Mouse (Mus musculus) central nervous system, embryonic 11.5 days (tissue): ENCODE results near the gene Cldn20. TPM values are rescaled to one million over a fixed set of nuclear protein-coding genes. Genes with fewer than 3 reads are reported as not detected.

Source experiments
- polyA plus RNA-seq: library from polyadenylated mRNA; depleted of rRNA; stranded (reverse); fragments of >200 nt; gene quantifications from 2 replicates; pipeline ENCODE4 v1.2.3, GENCODE M21; 2012; rRNA removed

Cldn20 gene
- polyA plus RNA-seq = 0.10 TPM in 1 of 2 replicates, not detected in the other

DNA sequence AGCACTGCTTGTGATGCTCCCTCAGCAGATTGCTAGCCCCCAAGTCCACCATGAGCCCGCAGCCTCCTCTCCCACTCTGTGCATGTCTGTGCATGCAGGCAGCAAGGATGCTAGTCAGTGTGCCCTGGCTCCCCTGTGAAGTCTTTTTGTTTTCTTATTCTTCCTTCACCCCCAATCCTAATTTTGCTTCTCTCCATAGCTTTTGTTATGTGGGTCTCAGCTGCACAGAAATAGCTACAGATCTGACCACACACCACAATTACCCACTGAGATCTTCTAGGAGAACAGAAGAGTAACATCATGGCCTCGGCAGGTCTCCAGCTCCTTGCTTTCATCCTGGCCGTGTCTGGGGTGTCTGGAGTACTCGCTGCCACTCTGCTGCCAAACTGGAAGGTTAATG lies at the start of gene Cldn20:
Cldn20 (plus strand) TSS at position 301 of the 400 bp plus-strand sequence.

DNA sequence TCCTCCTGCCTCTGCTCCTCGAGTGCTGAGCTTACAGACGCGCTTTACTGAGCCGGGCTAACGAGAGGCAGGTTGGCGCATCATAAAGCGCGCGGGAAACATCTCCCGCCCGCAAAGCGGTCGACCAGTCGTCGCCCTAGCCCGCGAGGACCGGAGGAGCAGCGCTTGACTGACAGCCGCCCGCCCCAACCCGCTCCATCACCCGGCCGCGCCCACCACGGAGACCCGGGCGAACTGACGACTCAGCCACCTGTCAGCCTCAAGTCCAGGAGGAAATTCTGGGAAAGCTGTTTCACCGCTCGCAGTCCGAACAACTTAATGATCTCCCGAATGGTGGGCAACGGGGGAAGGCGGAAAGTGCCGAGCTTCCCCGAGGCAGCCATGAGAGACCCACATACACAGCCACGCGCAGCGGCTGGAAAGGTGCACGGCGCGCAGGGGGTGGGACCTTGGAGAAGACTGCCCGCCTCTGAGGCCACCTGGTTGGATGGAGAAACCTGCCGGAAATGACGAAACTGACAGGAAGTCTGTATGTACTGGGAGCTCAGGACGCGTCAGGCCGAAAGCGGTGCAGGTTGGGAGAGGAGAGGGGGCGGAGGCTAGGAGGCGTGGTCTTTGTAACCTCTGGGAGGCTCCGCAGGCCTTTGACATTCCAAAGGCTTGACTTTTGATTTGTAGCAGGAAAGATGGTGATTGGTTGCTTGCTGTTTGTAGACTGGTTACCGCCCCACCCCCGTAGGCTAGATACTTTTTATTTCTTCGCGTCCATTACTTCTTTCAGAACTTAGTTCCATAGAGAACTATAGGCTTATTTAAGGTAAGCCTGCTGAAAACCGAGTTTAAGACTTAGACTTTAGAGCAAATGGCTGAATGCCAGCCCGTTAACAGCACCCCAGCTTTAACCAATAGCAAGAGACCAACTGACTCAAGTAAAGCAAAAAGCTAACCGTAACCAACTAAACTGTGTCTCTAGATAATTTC lies 25.3 kb downstream of the Cldn20 start, which contains the start of gene Tfb1m:
Tfb1m (minus strand) TSS at position 451 of the 981 bp plus-strand sequence.

Other genes with a start within 250 kb of the Cldn20 start
- gene Tiam2, start 206.0 kb upstream of the Cldn20 start, polyA plus RNA-seq = 3.0 and 5.5 TPM in 2 replicates
- gene Tfb1m, start 25.2 kb downstream of the Cldn20 start, polyA plus RNA-seq = 16.8 and 19.5 TPM in 2 replicates
- 0.06 TPM in 1 of 2 replicates, not detected in the other for gene Nox3, start 163.7 kb downstream of the Cldn20 start, polyA plus RNA-seq